Mouse (Mus musculus): ENCODE data around the gene Tmprss9.

- no peak for TF ChIP-seq CTCF (IDR thresholded peaks at IDR 0.05; ENCODE audit: low read depth)
- no peak for TF ChIP-seq EP300 (optimal IDR thresholded peaks at IDR 0.05)
Measured at GRCm38 (mm10) chr10:80839848-80840247, 31.8 kb upstream of the Tmprss9 start.
